Mouse (Mus musculus): ENCODE results near the gene Fam214b. TPM values are rescaled to one million over a fixed set of nuclear protein-coding genes. Genes with fewer than 3 reads are reported as not detected.

Fam214b gene
- total and polyA plus RNA-seq, 2 experiments from 2014 or later, result 32.3 to 48.7 TPM

- no peak overlapping the region for H3K9ac ChIP-seq (replicated peaks; ENCODE audit: low read length, poor library complexity, severe bottlenecking)
- 84% methylated on average over 10 of the region's 10 CpGs for WGBS
- no peak overlapping the region for H3K4me2 ChIP-seq (ENCODE audit: low read depth, low read length, poor library complexity, severe bottlenecking)
- peaks cover 5% of the 10 kb centered on the region; the same call in 1 of the 2 replicates for H3K4me1 ChIP-seq (ENCODE audit: insufficient read depth, low read length)
- H3K27me3 ChIP-seq (ENCODE audit: insufficient read depth, low read length), result no peaks in the 10 kb centered on the region
- no peak for TF ChIP-seq CTCF (IDR thresholded peaks at IDR 0.05)
- DNase-seq (ENCODE audit: low spot score) (no peak), ATAC-seq (ENCODE audit: low FRiP score) (no peak)
- no peak overlapping the region for H3K4me3 ChIP-seq (ENCODE audit: low read depth, low read length)
- no peak overlapping the region for H3K27ac ChIP-seq (ENCODE audit: low read depth, low read length)
- no peaks in the 10 kb centered on the region for H3K9me3 ChIP-seq (ENCODE audit: low read length)
- H3K36me3 ChIP-seq (ENCODE audit: insufficient read depth, low read length), result peaks cover 21% of the 10 kb centered on the region
Observed at GRCm38 (mm10) chr4:43036356-43036755, 9.7 kb downstream of the Fam214b start.

- Histone ChIP-seq H3K4me3 (ENCODE audit: low read depth, low read length) (no peak overlapping the region), H3K27ac (ENCODE audit: low read depth, low read length) (no peak overlapping the region), H3K4me2 (ENCODE audit: low read depth, low read length, poor library complexity, severe bottlenecking) (no peak overlapping the region), H3K9ac (replicated peaks; ENCODE audit: low read length, poor library complexity, severe bottlenecking) (no peak overlapping the region), H3K4me1 (ENCODE audit: insufficient read depth, low read length) (peaks cover 5% of the 10 kb centered on the region; the same call in 1 of the 2 replicates), H3K36me3 (ENCODE audit: insufficient read depth, low read length) (peaks cover 21% of the 10 kb centered on the region), H3K9me3 (ENCODE audit: low read length) (no peaks in the 10 kb centered on the region), H3K27me3 (ENCODE audit: insufficient read depth, low read length) (no peaks in the 10 kb centered on the region)
- ATAC-seq (ENCODE audit: low FRiP score) (no peak), DNase-seq (ENCODE audit: low spot score) (no peak)
- no peak for TF ChIP-seq CTCF (IDR thresholded peaks at IDR 0.05)
- WGBS, result 94% methylated on average over 6 of the region's 6 CpGs
Observed at GRCm38 (mm10) chr4:43035851-43036250, 10.2 kb downstream of the Fam214b start.

GRCm38 (mm10) chr4:43033481-43033880 lies 12.5 kb downstream of the Fam214b start:
- no peak overlapping the region for H3K27ac ChIP-seq (ENCODE audit: low read depth, low read length)
- no peak overlapping the region for H3K4me3 ChIP-seq (ENCODE audit: low read depth, low read length)
- DNase-seq (ENCODE audit: low spot score) (no peak), ATAC-seq (ENCODE audit: low FRiP score) (no peak)
- no peaks in the 10 kb centered on the region for H3K27me3 ChIP-seq (ENCODE audit: insufficient read depth, low read length)
- TF ChIP-seq CTCF (IDR thresholded peaks at IDR 0.05), result no peak
- no peaks in the 10 kb centered on the region for H3K9me3 ChIP-seq (ENCODE audit: low read length)
- no peak overlapping the region for H3K4me2 ChIP-seq (ENCODE audit: low read depth, low read length, poor library complexity, severe bottlenecking)
- H3K4me1 ChIP-seq (ENCODE audit: insufficient read depth, low read length), result peaks cover 9% of the 10 kb centered on the region; the same call in 1 of the 2 replicates
- H3K36me3 ChIP-seq (ENCODE audit: insufficient read depth, low read length), result peaks cover 30% of the 10 kb centered on the region
- no peak overlapping the region for H3K9ac ChIP-seq (replicated peaks; ENCODE audit: low read length, poor library complexity, severe bottlenecking)
- WGBS, result 86% methylated on average over 14 of the region's 14 CpGs

GRCm38 (mm10) chr4:43032501-43032900 lies 13.5 kb downstream of the Fam214b start:
- TF ChIP-seq CTCF (IDR thresholded peaks at IDR 0.05), result no peak
- H3K4me3 ChIP-seq (ENCODE audit: low read depth, low read length), result no peak overlapping the region
- H3K36me3 ChIP-seq (ENCODE audit: insufficient read depth, low read length), result peaks cover 38% of the 10 kb centered on the region
- WGBS, result 90% methylated on average over 1 of the region's 1 CpGs
- ATAC-seq (ENCODE audit: low FRiP score) (no peak), DNase-seq (ENCODE audit: low spot score) (no peak)
- H3K9ac ChIP-seq (replicated peaks; ENCODE audit: low read length, poor library complexity, severe bottlenecking), result no peak overlapping the region
- H3K27ac ChIP-seq (ENCODE audit: low read depth, low read length), result peak overlapping the region; percentile 84
- no peaks in the 10 kb centered on the region for H3K27me3 ChIP-seq (ENCODE audit: insufficient read depth, low read length)
- H3K9me3 ChIP-seq (ENCODE audit: low read length), result no peaks in the 10 kb centered on the region
- H3K4me2 ChIP-seq (ENCODE audit: low read depth, low read length, poor library complexity, severe bottlenecking), result no peak overlapping the region
- H3K4me1 ChIP-seq (ENCODE audit: insufficient read depth, low read length), result 0 out of 2 replicates have a peak, but pooled peaks cover 4% of the 10 kb centered on the region

GRCm38 (mm10) chr4:43031237-43031995 lies 14.6 kb downstream of the Fam214b start, which contains the start of gene Stoml2:
Gene Stoml2, minus strand, starts transcription at chr4:43031710.
- Histone ChIP-seq H3K36me3 (ENCODE audit: insufficient read depth, low read length) (peaks cover 36% of the 10 kb centered on the region), H3K4me3 (ENCODE audit: low read depth, low read length) (peak within 1 kb of the TSS; percentile 69), H3K27me3 (ENCODE audit: insufficient read depth, low read length) (no peaks in the 10 kb centered on the region), H3K9me3 (ENCODE audit: low read length) (no peaks in the 10 kb centered on the region), H3K9ac (replicated peaks; ENCODE audit: low read length, poor library complexity, severe bottlenecking) (peak within 1 kb of the TSS; percentile 88), H3K4me2 (ENCODE audit: low read depth, low read length, poor library complexity, severe bottlenecking) (peak within 1 kb of the TSS; percentile 62), H3K4me1 (ENCODE audit: insufficient read depth, low read length) (0 out of 2 replicates have a peak, but pooled peaks cover 4% of the 10 kb centered on the region), H3K27ac (ENCODE audit: low read depth, low read length) (peak within 1 kb of the TSS; percentile 84)
- ATAC-seq (ENCODE audit: low FRiP score) (peak; percentile 96), DNase-seq (ENCODE audit: low spot score) (peak; percentile 98)
- TF ChIP-seq CTCF (IDR thresholded peaks at IDR 0.05), result peak; percentile 67
- under 1% methylated on average over 38 of the region's 38 CpGs for WGBS

- 1% methylated on average over 28 of the region's 28 CpGs for WGBS
- no peak for TF ChIP-seq CTCF (IDR thresholded peaks at IDR 0.05)
- peak; percentile 51; the same call in 1 of the 2 replicates for ATAC-seq (ENCODE audit: low FRiP score)
- H3K4me2 ChIP-seq (ENCODE audit: low read depth, low read length, poor library complexity, severe bottlenecking), result peak overlapping the region; percentile 62
- DNase-seq (ENCODE audit: low spot score), result peak; percentile 21
- peak overlapping the region; percentile 84 for H3K27ac ChIP-seq (ENCODE audit: low read depth, low read length)
- no peaks in the 10 kb centered on the region for H3K9me3 ChIP-seq (ENCODE audit: low read length)
- no peaks in the 10 kb centered on the region for H3K27me3 ChIP-seq (ENCODE audit: insufficient read depth, low read length)
- H3K36me3 ChIP-seq (ENCODE audit: insufficient read depth, low read length), result peaks cover 29% of the 10 kb centered on the region
- H3K4me1 ChIP-seq (ENCODE audit: insufficient read depth, low read length), result 0 out of 2 replicates have a peak, but pooled peaks cover 4% of the 10 kb centered on the region
- peak overlapping the region; percentile 69 for H3K4me3 ChIP-seq (ENCODE audit: low read depth, low read length)
- peak overlapping the region; percentile 88 for H3K9ac ChIP-seq (replicated peaks; ENCODE audit: low read length, poor library complexity, severe bottlenecking)
Observed at GRCm38 (mm10) chr4:43030780-43031230, 15.2 kb downstream of the Fam214b start.
